Mouse (Mus musculus) kidney, postnatal 0 days (tissue): ENCODE measurements around the gene Mb21d2. TPM values are rescaled to one million over a fixed set of nuclear protein-coding genes. Genes with fewer than 3 reads are reported as not detected.
A peak's percentile ranks its signal among the peaks of the same experiment; 100 is the strongest.

ENCODE experiments used
- ATAC-seq: fragments of 200-750 bp; cut with Nextera tagmentation; replicated peaks from 2 replicates; pipeline ENCODE4 v1.8.0; 2017; ENCODE audit warnings: low read depth, moderate number of reproducible peaks, moderate TSS enrichment, moderate library complexity; ENCODE audit not compliant: low FRiP score
- DNase-seq: peaks from one replicate; pipeline ENCODE4 v3.0.0-alpha.2; 2016; ENCODE audit warnings: low spot score
- H3K27ac ChIP-seq: fragments of 300-500 bp; sonication (generic); 2 replicates; pipeline ENCODE4 v1.5.1; 2014; ENCODE audit warnings: mild to moderate bottlenecking
- H3K27me3 ChIP-seq: fragments of 300-500 bp; sonication (generic); 2 replicates; pipeline ENCODE4 v1.6.1; 2014; ENCODE audit warnings: low read length, mixed read lengths; ENCODE audit not compliant: insufficient read depth
- H3K36me3 ChIP-seq: fragments of 300-500 bp; sonication (generic); 2 replicates; pipeline ENCODE4 v1.6.1; 2014; ENCODE audit warnings: low read length, mixed read lengths; ENCODE audit not compliant: insufficient read depth
- H3K4me1 ChIP-seq: fragments of 300-500 bp; sonication (generic); replicated peaks from 2 replicates; pipeline ENCODE4 v1.6.1; 2014; ENCODE audit warnings: antibody characterized with exemption, low read length, mixed read lengths; ENCODE audit not compliant: insufficient read depth
- H3K4me2 ChIP-seq: fragments of 300-500 bp; sonication (generic); 2 replicates; pipeline ENCODE4 v1.6.1; 2014; ENCODE audit warnings: mild to moderate bottlenecking, low read length, moderate library complexity, mixed read lengths
- H3K4me3 ChIP-seq: fragments of 300-500 bp; sonication (generic); replicated peaks from 2 replicates; pipeline ENCODE4 v1.5.1; 2014; ENCODE audit warnings: low read depth, low read length
- H3K9ac ChIP-seq: fragments of 300-500 bp; sonication (generic); 2 replicates; pipeline ENCODE4 v1.6.1; 2014; ENCODE audit warnings: low read depth, low read length
- H3K9me3 ChIP-seq: fragments of 300-500 bp; sonication (generic); replicated peaks from 2 replicates; pipeline ENCODE4 v1.6.1; 2016; ENCODE audit warnings: low read length, inconsistent platforms, mixed read lengths
- CTCF ChIP-seq: IDR thresholded peaks from 2 replicates; pipeline ENCODE4 v1.5.1; 2016; ENCODE audit warnings: antibody characterized with exemption, low read depth, mild to moderate bottlenecking, moderate library complexity
- WGBS: fragments of 180-500 bp; shearing (Covaris S2); extraction: QIAGEN DNeasy Blood & Tissue Kit; methylation state at CpG from one replicate; pipeline ENCODE4 v1.1.7; 2014; 5-methylcytosine and 5-hydroxymethylcytosine counted together
- polyA plus RNA-seq: library from polyadenylated mRNA; unstranded; fragments of >200 nt; fragmentation: Nextera tagmentation; extraction: Ambion mirVana; gene quantifications from 2 replicates; pipeline ENCODE4 v1.2.1, GENCODE M21; 2015

Mb21d2 gene
- polyA plus RNA-seq, 1 experiment from 2014 or later, result 6.9 TPM

GRCm38 (mm10) chr16:28936181-28936792 is 6.8 kb upstream of the Mb21d2 start:
- TF ChIP-seq CTCF, result no peak
- Histone ChIP-seq H3K9ac (no peak overlapping the region), H3K9me3 (no peaks in the 10 kb centered on the region), H3K27ac (no peak overlapping the region), H3K27me3 (no peaks in the 10 kb centered on the region), H3K4me3 (no peak overlapping the region), H3K36me3 (no peaks in the 10 kb centered on the region), H3K4me2 (no peak overlapping the region), H3K4me1 (no peaks in the 10 kb centered on the region)
- DNase-seq (no peak), ATAC-seq (no peak)
- 46% methylated on average over 7 of the region's 7 CpGs for WGBS

GRCm38 (mm10) chr16:28935701-28936100 is 6.2 kb upstream of the Mb21d2 start:
- no peak overlapping the region for H3K27ac ChIP-seq
- no peaks in the 10 kb centered on the region for H3K9me3 ChIP-seq
- no peaks in the 10 kb centered on the region for H3K27me3 ChIP-seq
- no peak for TF ChIP-seq CTCF
- H3K36me3 ChIP-seq, result no peaks in the 10 kb centered on the region
- H3K4me1 ChIP-seq, result no peaks in the 10 kb centered on the region
- H3K4me3 ChIP-seq, result no peak overlapping the region
- H3K4me2 ChIP-seq, result no peak overlapping the region
- no peak for DNase-seq
- H3K9ac ChIP-seq, result no peak overlapping the region
- no peak for ATAC-seq
- 83% methylated on average over 3 of the region's 3 CpGs for WGBS

- Histone ChIP-seq H3K27me3 (no peaks in the 10 kb centered on the region), H3K9ac (no peak overlapping the region), H3K9me3 (no peaks in the 10 kb centered on the region), H3K36me3 (no peaks in the 10 kb centered on the region), H3K4me3 (no peak overlapping the region), H3K4me1 (peaks cover 9% of the 10 kb centered on the region; the same call in 1 of the 2 replicates), H3K27ac (no peak overlapping the region), H3K4me2 (no peak overlapping the region)
- no peak for TF ChIP-seq CTCF
- no peak for DNase-seq
- WGBS, result 72% methylated on average over 2 of the region's 2 CpGs
- ATAC-seq, result no peak
Observed at GRCm38 (mm10) chr16:28931213-28931612, 1.7 kb upstream of the Mb21d2 start.

GRCm38 (mm10) chr16:28930426-28930825 is 953 bp upstream of the Mb21d2 start:
- ATAC-seq (no peak), DNase-seq (no peak)
- H3K27ac ChIP-seq, result no peak overlapping the region
- H3K9me3 ChIP-seq, result no peaks in the 10 kb centered on the region
- peaks cover 9% of the 10 kb centered on the region; the same call in 1 of the 2 replicates for H3K4me1 ChIP-seq
- no peak for TF ChIP-seq CTCF
- 11% methylated on average over 5 of the region's 5 CpGs for WGBS
- H3K9ac ChIP-seq, result no peak overlapping the region
- H3K27me3 ChIP-seq, result no peaks in the 10 kb centered on the region
- peak overlapping the region; percentile 92 for H3K4me3 ChIP-seq
- peak overlapping the region; percentile 97 for H3K4me2 ChIP-seq
- no peaks in the 10 kb centered on the region for H3K36me3 ChIP-seq

GRCm38 (mm10) chr16:28929686-28930291 is 316 bp upstream of the Mb21d2 start:
- H3K27ac ChIP-seq, result peak overlapping the region; percentile 95
- peak overlapping the region; percentile 97 for H3K4me2 ChIP-seq
- H3K9ac ChIP-seq, result peak overlapping the region; percentile 91
- no peaks in the 10 kb centered on the region for H3K36me3 ChIP-seq
- peaks cover 9% of the 10 kb centered on the region; the same call in 1 of the 2 replicates for H3K4me1 ChIP-seq
- no peaks in the 10 kb centered on the region for H3K27me3 ChIP-seq
- WGBS, result under 1% methylated on average over 54 of the region's 66 CpGs
- TF ChIP-seq CTCF, result no peak
- H3K4me3 ChIP-seq, result peak overlapping the region; percentile 92
- DNase-seq, result peak; percentile 81
- H3K9me3 ChIP-seq, result no peaks in the 10 kb centered on the region
- ATAC-seq, result peak; percentile 75

- under 1% methylated on average over 10 of the region's 10 CpGs for WGBS
- ATAC-seq (peak; percentile 64; the same call in 1 of the 2 replicates), DNase-seq (peak; percentile 82)
- Histone ChIP-seq H3K4me1 (peaks cover 9% of the 10 kb centered on the region; the same call in 1 of the 2 replicates), H3K9me3 (no peaks in the 10 kb centered on the region), H3K36me3 (no peaks in the 10 kb centered on the region), H3K4me3 (peak overlapping the region; percentile 92), H3K27me3 (no peaks in the 10 kb centered on the region), H3K27ac (peak overlapping the region; percentile 95), H3K4me2 (peak overlapping the region; percentile 97), H3K9ac (peak overlapping the region; percentile 91)
- peak; percentile 41 for TF ChIP-seq CTCF
Observed at GRCm38 (mm10) chr16:28928466-28928814, 1.0 kb downstream of the Mb21d2 start.
